Mouse (Mus musculus) T-helper 2 cell (primary cell): Measurements from ENCODE around the gene Ppp1cc.
"Not testable (repeated sequence)": the region's sequence is repeated elsewhere in the genome, so short reads cannot be mapped to it uniquely, and the experiment has no call there.

ENCODE experiments used
- in situ Hi-C: fragments of 300-600 bp; cut with MboI, MseI; formaldehyde crosslinking; loops from one replicate; pipeline ENCODE4 v1.15.1; 2025; ENCODE audit warnings: high pct_unique_total_duplicates

Gene Ppp1cc

GRCm38 (mm10) chr5:122136508-122137408 is 21.3 kb upstream of the Ppp1cc start:
- in situ Hi-C loops, result loop anchor here (25.0 kb wide), 1 partner anchor 1001 kb away; the partner anchor contains the start of genes Rhof and Setd1b

GRCm38 (mm10) chr5:122138856-122139255 is 19.2 kb upstream of the Ppp1cc start:
- in situ Hi-C loops, result loop anchor here (25.0 kb wide), 1 partner anchor 998 kb away; the partner anchor contains the start of genes Rhof and Setd1b

GRCm38 (mm10) chr5:122139771-122140170 is 18.3 kb upstream of the Ppp1cc start:
- in situ Hi-C loops, result loop anchor here (25.0 kb wide), 1 partner anchor 998 kb away; the partner anchor contains the start of genes Rhof and Setd1b

- in situ Hi-C loops, result loop anchor here (25.0 kb wide), 1 partner anchor 997 kb away; the partner anchor contains the start of genes Rhof and Setd1b
Measured at GRCm38 (mm10) chr5:122140723-122141122, 17.4 kb upstream of the Ppp1cc start, which contains the start of gene Ccdc63. TSS of gene Ccdc63 (minus strand) at chr5:122140823.

- in situ Hi-C loops, result loop anchor here (25.0 kb wide), 1 partner anchor 995 kb away; the partner anchor contains the start of genes Rhof and Setd1b
Measured at GRCm38 (mm10) chr5:122142230-122142992, 15.7 kb upstream of the Ppp1cc start.

- in situ Hi-C loops, result loop anchor here (25.0 kb wide), 1 partner anchor 994 kb away; the partner anchor contains the start of genes Rhof and Setd1b
Measured at GRCm38 (mm10) chr5:122143543-122143942, 14.5 kb upstream of the Ppp1cc start.

- in situ Hi-C loops, result loop anchor here (25.0 kb wide), 1 partner anchor 992 kb away; the partner anchor contains the start of genes Rhof and Setd1b
Measured at GRCm38 (mm10) chr5:122144825-122145224, 13.3 kb upstream of the Ppp1cc start.

GRCm38 (mm10) chr5:122145381-122146055 is 12.6 kb upstream of the Ppp1cc start:
- in situ Hi-C loops, result loop anchor here (25.0 kb wide), 1 partner anchor 992 kb away; the partner anchor contains the start of genes Rhof and Setd1b

GRCm38 (mm10) chr5:122146056-122146580 is 12.0 kb upstream of the Ppp1cc start:
- in situ Hi-C loops, result loop anchor here (25.0 kb wide), 1 partner anchor 991 kb away; the partner anchor contains the start of genes Rhof and Setd1b

- in situ Hi-C loops, result loop anchor here (25.0 kb wide), 1 partner anchor 991 kb away; the partner anchor contains the start of genes Rhof and Setd1b
Measured at GRCm38 (mm10) chr5:122146609-122147008, 11.5 kb upstream of the Ppp1cc start.

GRCm38 (mm10) chr5:122148107-122148506 is 10.0 kb upstream of the Ppp1cc start:
- in situ Hi-C loops, result loop anchor here (25.0 kb wide), 1 partner anchor 989 kb away; the partner anchor contains the start of genes Rhof and Setd1b

GRCm38 (mm10) chr5:122149259-122149658 is 8.8 kb upstream of the Ppp1cc start:
- in situ Hi-C loops, result loop anchor here (25.0 kb wide), 1 partner anchor 988 kb away; the partner anchor contains the start of genes Rhof and Setd1b

- in situ Hi-C loops, result not testable (repeated sequence)
Measured at GRCm38 (mm10) chr5:122152508-122152907, 5.6 kb upstream of the Ppp1cc start.

GRCm38 (mm10) chr5:122154006-122154405 is 4.1 kb upstream of the Ppp1cc start:
- in situ Hi-C loops, result no loop called here

- in situ Hi-C loops, result no loop called here
Measured at GRCm38 (mm10) chr5:122154782-122155181, 3.3 kb upstream of the Ppp1cc start.

GRCm38 (mm10) chr5:122155613-122156012 is 2.5 kb upstream of the Ppp1cc start:
- in situ Hi-C loops, result no loop called here

- in situ Hi-C loops, result no loop called here
Measured at GRCm38 (mm10) chr5:122156486-122156885, 1.6 kb upstream of the Ppp1cc start.

- in situ Hi-C loops, result no loop called here
Measured at GRCm38 (mm10) chr5:122158557-122159515, 758 bp downstream of the Ppp1cc start.

- in situ Hi-C loops, result no loop called here
Measured at GRCm38 (mm10) chr5:122163194-122163593, 5.1 kb downstream of the Ppp1cc start.
